Mouse (Mus musculus): ENCODE results near the gene Gon7. TPM values are rescaled to one million over a fixed set of nuclear protein-coding genes. Genes with fewer than 3 reads are reported as not detected.

The Gon7 gene
- total RNA-seq, 2 experiments from 2014 or later, result 10.8 to 11.7 TPM

- intact Hi-C loops (cut with DNase I), result loop anchor here (2.0 to 5.0 kb wide), 2 partner anchors 13 to 133 kb away; partner anchors contain the start of genes Btbd7, Gm28051, Gon7 and Ubr7
- DNase-seq (ENCODE audit: low spot score), result peak; percentile 82
Measured at GRCm38 (mm10) chr12:102743589-102744574, 13.7 kb downstream of the Gon7 start, which contains the start of the genes Moap1 and Tmem251. TSS of gene Moap1 (minus strand) at chr12:102743661. TSS of gene Tmem251 (plus strand) at chr12:102743762.

GRCm38 (mm10) chr12:102743036-102743588 is 14.5 kb downstream of the Gon7 start:
- no peak for DNase-seq (ENCODE audit: low spot score)
- intact Hi-C loops (cut with DNase I), result loop anchor here (2.0 to 5.0 kb wide), 2 partner anchors 14 to 134 kb away; partner anchors contain the start of genes Btbd7, Gm28051, Gon7 and Ubr7

GRCm38 (mm10) chr12:102742056-102742455 is 15.5 kb downstream of the Gon7 start:
- intact Hi-C loops (cut with DNase I), result loop anchor here (2.0 to 5.0 kb wide), 2 partner anchors 15 to 135 kb away; partner anchors contain the start of genes Btbd7, Gm28051, Gon7 and Ubr7
- no peak for DNase-seq (ENCODE audit: low spot score)

GRCm38 (mm10) chr12:102740285-102740684 is 17.3 kb downstream of the Gon7 start:
- no peak for DNase-seq (ENCODE audit: low spot score)
- intact Hi-C loops (cut with DNase I), result loop anchor here (1.0 to 5.0 kb wide), 2 partner anchors 137 to 325 kb away; partner anchors contain the start of gene Btbd7

GRCm38 (mm10) chr12:102739096-102739495 is 18.5 kb downstream of the Gon7 start:
- DNase-seq (ENCODE audit: low spot score), result no peak
- intact Hi-C loops (cut with DNase I), result no loop called here

GRCm38 (mm10) chr12:102733381-102733780 is 24.2 kb downstream of the Gon7 start:
- DNase-seq (ENCODE audit: low spot score), result no peak
- intact Hi-C loops (cut with DNase I), result loop anchor here (2.0 kb wide), 1 partner anchor 209 kb away; no protein-coding TSS in a partner anchor

GRCm38 (mm10) chr12:102730798-102731619 is 26.6 kb downstream of the Gon7 start:
- intact Hi-C loops (cut with DNase I), result no loop called here
- no peak for DNase-seq (ENCODE audit: low spot score)

- intact Hi-C loops (cut with DNase I), result no loop called here
- no peak for DNase-seq (ENCODE audit: low spot score)
Measured at GRCm38 (mm10) chr12:102729855-102730797, 27.5 kb downstream of the Gon7 start.

- intact Hi-C loops (cut with DNase I), result no loop called here
Measured at GRCm38 (mm10) chr12:102725761-102726175, 31.8 kb downstream of the Gon7 start.

GRCm38 (mm10) chr12:102725146-102725545 is 32.5 kb downstream of the Gon7 start:
- no peak for DNase-seq (ENCODE audit: low spot score)

More at GRCm38 (mm10) chr12:102725761-102726175, 31.8 kb downstream of the Gon7 start:
- no peak for DNase-seq (ENCODE audit: low spot score)

GRCm38 (mm10) chr12:102723861-102724260 is 33.7 kb downstream of the Gon7 start:
- no peak for DNase-seq (ENCODE audit: low spot score)
- intact Hi-C loops (cut with DNase I), result no loop called here

More at GRCm38 (mm10) chr12:102725146-102725545, 32.5 kb downstream of the Gon7 start:
- intact Hi-C loops (cut with DNase I), result no loop called here

GRCm38 (mm10) chr12:102722966-102723365 is 34.6 kb downstream of the Gon7 start:
- intact Hi-C loops (cut with DNase I), result no loop called here
- DNase-seq (ENCODE audit: low spot score), result no peak

GRCm38 (mm10) chr12:102722451-102722850 is 35.2 kb downstream of the Gon7 start:
- no peak for DNase-seq (ENCODE audit: low spot score)
- intact Hi-C loops (cut with DNase I), result no loop called here

- intact Hi-C loops (cut with DNase I), result loop anchor here (5.0 kb wide), 1 partner anchor 197 kb away; no protein-coding TSS in a partner anchor
- no peak for DNase-seq (ENCODE audit: low spot score)
Measured at GRCm38 (mm10) chr12:102719552-102720315, 37.9 kb downstream of the Gon7 start.

- DNase-seq (ENCODE audit: low spot score), result no peak
- intact Hi-C loops (cut with DNase I), result loop anchor here (5.0 kb wide), 1 partner anchor 193 kb away; no protein-coding TSS in a partner anchor
Measured at GRCm38 (mm10) chr12:102714654-102715395, 42.8 kb downstream of the Gon7 start.

- intact Hi-C loops (cut with DNase I), result no loop called here
- DNase-seq (ENCODE audit: low spot score), result no peak
Measured at GRCm38 (mm10) chr12:102714116-102714515, 43.5 kb downstream of the Gon7 start.

Measured in heart, postnatal 25 days (tissue).